Mouse (Mus musculus) right cerebral cortex, postnatal 36 days (tissue): ENCODE results near the gene B3gnt6.
"Not testable (repeated sequence)": the region's sequence is repeated elsewhere in the genome, so short reads cannot be mapped to it uniquely, and the experiment has no call there.

Experiments used
- DNase-seq, 2 experiments: peaks; one replicate each; pipeline ENCODE4 v3.0.0; 2022; ENCODE audit warnings: low spot score in 2 of 2, mixed read lengths in 1 of 2

The B3gnt6 gene

DNA sequence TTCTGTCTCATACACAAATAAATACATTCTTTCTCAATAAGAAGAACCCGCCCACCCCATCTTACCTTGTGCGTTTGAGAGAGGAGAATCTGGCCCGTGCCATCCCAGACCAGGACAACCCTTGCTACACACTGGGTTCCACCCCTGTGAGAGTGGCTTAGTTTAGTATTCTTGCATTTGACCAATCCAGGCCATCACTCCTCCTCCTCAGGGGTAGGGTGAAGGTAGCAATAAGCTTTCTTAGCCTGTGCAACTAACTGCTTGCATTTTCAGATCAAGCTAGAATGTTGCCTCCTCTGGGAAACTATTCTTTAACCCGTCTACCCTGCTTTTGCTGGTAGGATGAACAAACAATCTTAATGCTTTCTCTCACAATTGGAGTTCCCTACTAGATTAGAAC is at the start of gene B3gnt6:
Gene B3gnt6, minus strand, starts transcription at position 101 of the 400 bp plus-strand sequence.
- no peak for DNase-seq

DNA sequence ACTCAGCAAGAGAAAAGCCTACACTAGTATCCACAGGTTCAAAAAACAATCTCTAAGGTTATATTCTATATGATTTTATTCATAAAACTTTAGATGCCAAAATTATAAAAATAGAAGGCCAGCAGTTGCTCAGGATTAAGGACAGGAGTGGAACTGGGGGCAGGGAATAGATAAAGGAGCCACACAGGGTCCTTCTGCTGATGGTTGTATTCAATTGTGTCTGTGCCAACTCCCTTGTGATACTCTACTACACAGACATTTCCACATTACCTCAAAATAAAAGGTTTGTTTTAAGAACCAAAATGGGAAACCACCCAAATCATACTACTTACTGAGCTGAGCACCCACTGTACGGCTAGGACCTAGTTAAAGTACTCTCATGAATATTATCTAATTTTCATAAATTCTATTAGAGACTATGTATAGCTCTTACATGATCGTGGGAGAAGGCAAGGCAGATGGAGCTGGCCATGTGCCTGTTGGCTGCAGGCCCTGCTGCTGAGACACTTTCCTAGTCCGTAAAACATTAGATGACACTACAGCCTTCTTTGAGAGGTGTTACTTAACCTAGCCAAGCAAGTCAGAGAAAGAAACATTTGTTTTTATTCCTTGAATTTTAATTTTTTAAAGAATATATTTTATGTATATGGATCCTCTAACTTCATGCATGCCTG is 37.5 kb upstream of the B3gnt6 start:
- DNase-seq: peak; percentile 10 to 22

- no peak for DNase-seq
These were observed 24.5 kb upstream of the B3gnt6 start for GRCm38 (mm10) chr7:98223796-98224195.

- DNase-seq: no peak
These were observed 17.4 kb upstream of the B3gnt6 start for GRCm38 (mm10) chr7:98216713-98217112.

DNA sequence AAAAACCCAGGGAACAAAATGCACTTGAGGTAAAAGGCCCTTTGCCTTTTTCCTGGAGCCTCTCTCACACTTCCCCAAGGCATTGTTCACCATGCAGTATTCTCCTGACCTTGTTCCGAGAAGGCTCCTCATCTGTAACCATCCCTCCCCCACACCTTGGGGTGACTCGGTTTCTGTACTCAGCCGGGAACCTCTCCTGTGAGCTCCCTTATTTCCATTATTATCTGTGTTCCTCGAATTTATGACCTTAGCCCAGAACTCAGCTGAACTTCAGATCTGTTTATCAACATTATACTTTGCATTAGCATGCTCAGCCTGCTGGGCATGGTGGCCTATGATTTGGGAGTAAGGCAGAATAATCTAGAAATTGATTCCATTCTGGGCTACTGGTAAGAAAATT is 3.7 kb upstream of the B3gnt6 start:
- no peak for DNase-seq

DNA sequence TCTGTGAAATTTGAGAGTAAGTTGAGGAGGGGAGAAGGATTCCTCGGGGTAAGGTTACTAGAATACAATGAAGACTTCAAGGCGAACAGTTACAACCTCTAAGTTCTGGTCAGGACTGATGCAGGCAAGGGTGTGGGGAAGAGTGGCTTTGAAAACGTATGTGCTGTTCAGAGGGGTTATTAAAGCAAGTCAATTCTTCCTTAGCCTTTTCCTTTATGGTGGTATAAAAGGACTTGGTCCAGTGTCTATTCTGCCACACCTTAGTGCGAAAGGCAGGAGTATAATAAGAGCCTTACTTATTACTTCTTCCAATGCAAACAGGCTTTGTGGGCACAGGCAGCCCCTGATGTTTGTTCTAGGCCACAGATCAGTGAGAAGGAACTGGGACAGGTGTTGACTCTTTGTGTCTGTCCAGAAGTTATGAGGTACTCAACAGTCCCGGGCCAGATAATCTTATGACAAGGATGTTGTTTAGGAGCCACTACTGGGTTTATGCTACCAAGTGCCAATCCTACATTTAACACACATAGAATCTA is 2.3 kb upstream of the B3gnt6 start:
- DNase-seq: no peak

DNA sequence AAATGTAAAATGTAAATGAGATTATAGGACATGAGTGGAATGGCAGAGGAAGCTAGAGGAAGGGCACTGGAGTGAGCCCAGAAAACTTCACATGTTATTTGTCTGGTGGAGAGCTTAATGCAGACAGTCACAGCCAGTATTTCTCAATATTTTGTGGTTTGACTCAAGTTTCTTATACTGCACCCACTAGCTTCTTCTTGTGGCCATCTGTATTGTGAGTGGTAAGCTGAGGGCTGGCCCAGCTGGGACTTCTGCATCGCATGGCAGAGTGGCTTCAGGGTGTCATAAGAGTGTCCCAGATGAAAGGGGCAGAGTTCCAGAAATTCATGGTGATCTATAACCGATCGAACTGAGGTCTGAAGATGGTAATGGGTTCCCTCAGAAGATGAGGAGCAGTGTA is 1.1 kb upstream of the B3gnt6 start:
- no peak for DNase-seq

- no peak for DNase-seq
These were observed 4.0 kb downstream of the B3gnt6 start for GRCm38 (mm10) chr7:98195151-98195801.

GRCm38 (mm10) chr7:98194026-98194792 is 5.1 kb downstream of the B3gnt6 start:
- DNase-seq: no peak

- no peak for DNase-seq
These were observed 5.7 kb downstream of the B3gnt6 start for GRCm38 (mm10) chr7:98193515-98194025.

DNA sequence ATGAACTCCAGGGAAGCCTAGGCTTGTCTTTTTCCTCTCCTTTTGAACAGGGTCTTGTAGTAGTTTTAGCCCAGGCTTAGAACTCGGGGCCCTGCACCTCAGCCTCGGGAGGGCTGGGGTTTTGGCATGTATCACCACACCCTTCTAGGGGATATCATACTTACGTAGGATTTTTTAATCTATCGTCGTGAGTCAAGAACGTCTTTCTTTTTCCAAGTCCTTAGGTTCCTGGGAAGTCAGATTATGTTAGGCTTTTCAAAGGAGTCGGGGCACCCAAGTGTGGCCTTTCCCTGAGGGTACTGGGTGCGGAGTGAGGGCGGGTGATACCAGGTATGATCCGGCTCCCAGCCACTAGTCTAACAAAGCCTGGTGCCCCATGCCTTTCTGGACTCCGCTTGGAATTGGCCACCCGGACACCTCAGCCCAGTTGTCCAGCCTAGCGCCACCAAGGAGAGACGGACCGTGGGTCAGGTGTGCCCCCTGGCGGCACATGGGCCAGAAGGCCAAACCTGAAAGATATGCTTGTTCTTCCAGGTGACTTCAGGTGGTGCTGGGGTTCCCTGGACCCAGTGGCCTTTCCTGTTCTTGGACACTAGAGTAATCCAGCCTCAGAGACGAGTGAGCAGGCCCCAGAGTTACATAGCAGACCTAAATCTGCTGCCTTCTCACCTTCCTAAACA is 7.6 kb downstream of the B3gnt6 start:
- DNase-seq: no peak

DNA sequence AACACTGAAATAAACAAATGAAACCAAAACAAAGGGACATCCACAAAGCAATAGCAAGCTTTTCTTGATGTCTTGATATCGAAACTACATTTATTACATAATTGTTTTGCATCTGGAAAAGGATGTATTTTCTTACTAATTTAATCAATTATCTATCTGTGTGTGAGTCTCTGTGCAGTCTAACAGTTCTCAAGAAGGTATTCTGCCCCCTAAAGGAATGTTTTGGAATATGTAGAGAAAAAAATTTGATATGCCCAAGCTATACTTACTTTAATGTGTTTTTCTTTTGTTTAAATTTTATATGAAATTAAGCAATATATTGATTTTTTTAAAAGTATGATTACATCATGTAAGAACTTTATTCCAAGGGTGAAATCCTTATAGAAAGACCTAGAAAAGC is 8.7 kb downstream of the B3gnt6 start:
- no peak for DNase-seq

DNA sequence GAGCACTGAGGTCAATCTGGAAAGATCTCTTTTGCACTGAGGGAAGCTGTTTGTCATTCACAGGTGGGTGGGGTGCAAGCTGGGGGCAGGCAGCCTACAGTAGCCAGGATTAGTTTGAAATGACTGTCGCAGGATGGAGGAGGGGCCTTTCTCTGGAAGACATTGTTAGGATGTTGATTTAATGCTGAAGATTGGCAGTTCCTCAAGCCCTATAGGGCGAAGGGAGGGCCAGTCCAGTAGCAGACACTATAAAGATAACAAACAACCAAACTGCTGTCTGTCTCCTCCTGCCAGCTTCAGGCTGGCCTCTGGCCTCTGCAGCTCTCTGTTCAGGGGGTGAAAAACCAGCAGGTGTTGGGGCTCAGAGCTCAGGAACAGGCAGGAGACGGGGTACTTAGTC is 9.5 kb downstream of the B3gnt6 start:
- no peak for DNase-seq

- no peak for DNase-seq
These were observed 10.6 kb downstream of the B3gnt6 start for GRCm38 (mm10) chr7:98188680-98189079.

DNA sequence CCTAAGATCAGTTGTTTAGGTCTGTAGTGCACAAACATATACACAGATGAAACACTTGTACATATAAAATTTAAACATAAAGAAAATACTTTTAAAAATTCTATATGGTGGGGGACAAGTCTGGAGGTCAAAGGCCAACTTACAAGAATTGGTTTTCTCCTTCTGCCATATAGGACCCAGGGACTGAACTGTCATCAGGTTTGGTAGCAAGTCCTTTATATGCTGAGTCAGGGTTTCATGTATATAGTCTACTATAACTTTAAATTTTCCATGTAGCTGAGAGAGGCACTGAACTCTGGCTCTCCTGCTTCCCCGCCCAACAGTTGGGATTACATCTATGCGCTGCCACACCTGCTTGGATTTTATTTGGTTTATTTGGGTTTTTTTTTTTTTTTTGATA is 11.0 kb downstream of the B3gnt6 start:
- no peak for DNase-seq

DNA sequence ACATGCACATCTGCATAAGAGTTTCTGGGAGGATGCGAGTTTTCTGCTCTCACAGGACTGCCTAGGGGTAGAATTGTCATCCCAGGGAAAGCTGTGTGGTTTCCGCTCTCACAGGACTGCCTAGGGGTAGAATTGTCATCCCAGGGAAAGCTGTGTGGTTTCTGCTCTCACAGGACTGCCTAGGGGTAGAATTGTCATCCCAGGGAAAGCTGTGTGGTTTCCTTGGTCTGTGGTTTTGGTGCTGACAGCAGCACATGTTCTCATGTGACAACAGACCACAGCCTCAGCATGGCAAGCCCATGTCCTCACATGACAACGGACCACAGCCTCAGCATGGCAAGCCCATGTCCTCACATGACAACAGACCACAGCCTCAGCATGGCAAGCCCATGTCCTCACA is 11.9 kb downstream of the B3gnt6 start:
- not testable (repeated sequence) for DNase-seq

- DNase-seq: no peak
These were observed 12.6 kb downstream of the B3gnt6 start for GRCm38 (mm10) chr7:98186637-98187036.

GRCm38 (mm10) chr7:98185326-98185725 is 14.0 kb downstream of the B3gnt6 start:
- DNase-seq: peak in 1 of 2 experiments; percentile 31

GRCm38 (mm10) chr7:98178560-98179231 is 20.6 kb downstream of the B3gnt6 start:
- DNase-seq: no peak

DNA sequence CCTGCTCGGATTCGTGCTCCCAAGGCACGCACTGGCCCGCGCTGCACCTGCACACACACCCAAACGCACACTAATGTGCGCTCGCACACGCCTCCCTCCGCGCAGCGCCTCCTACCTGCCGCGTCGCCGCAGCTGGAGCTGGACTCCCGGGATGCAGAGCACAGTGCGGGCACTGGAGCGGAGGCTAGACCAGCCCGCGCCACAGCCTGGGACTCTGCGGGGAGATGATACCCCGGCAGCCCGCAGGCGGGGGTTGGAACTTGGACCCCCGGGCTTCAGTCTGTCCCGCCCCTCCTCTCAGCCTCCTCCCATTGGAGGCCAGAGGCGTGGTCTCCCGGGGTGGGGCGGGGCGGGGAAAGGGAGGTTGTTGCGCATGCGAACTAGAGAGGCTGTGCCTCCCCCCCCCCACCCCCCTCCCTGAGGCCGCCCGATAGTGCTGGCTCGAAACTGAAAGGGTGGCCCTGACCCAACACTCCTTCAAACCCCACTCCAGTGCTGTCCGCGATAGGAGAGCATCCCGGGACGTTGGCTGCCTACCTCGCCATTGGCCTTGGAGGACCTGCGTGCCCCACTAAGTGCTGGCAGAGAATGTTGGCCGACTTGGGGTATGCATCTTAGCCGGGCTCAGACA is 21.2 kb downstream of the B3gnt6 start, which contains the start of gene Capn5:
Gene Capn5, minus strand, starts transcription at position 346 of the 631 bp plus-strand sequence.
- peak in 1 of 2 experiments; percentile 39 for DNase-seq

GRCm38 (mm10) chr7:98177566-98177928 is 21.7 kb downstream of the B3gnt6 start:
- DNase-seq: no peak
